Mouse (Mus musculus): ENCODE results near the gene Rnf114.

DNA sequence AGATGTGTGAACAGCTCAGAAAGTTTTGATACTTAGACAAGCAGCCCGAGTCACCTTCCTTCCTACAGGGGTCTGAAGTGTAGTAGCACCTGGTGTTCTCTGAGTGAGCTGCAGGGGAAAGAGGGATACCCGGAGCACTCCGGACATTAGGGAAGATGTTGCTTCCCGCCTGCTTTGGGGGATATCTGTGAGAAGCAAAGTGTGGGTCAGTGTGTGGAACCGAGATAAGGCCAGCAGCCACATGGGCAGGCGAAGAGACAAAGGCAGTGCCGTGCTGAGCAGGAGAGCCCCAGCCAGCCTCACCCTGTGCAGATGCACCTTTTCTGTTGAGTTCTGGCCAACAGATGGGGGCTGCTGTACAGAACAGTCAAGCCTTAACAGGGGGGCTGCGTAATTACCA lies 44.8 kb upstream of the Rnf114 start:
- TF ChIP-seq CTCF (IDR thresholded peaks at IDR 0.05; ENCODE audit: low read depth) (no peak; the same call in 1 of the 2 replicates), EP300 (IDR thresholded peaks at IDR 0.05; ENCODE audit: low read depth) (peak; percentile 90)
